Mouse (Mus musculus): ENCODE measurements around the gene Kcnq4. TPM values are rescaled to one million over a fixed set of nuclear protein-coding genes. Genes with fewer than 3 reads are reported as not detected.
A peak's percentile ranks its signal among the peaks of the same experiment; 100 is the strongest.

The Kcnq4 gene
- polyA plus RNA-seq, 1 experiment from 2014 or later: 5.6 TPM

GRCm38 (mm10) chr4:120683278-120683997 lies 65.0 kb downstream of the Kcnq4 start:
- H3K4me1 ChIP-seq: peaks cover 6% of the 10 kb centered on the region; the same call in 1 of the 2 replicates
- 0 out of 2 replicates have a peak, but pooled peaks cover 4% of the 10 kb centered on the region for H3K27me3 ChIP-seq (replicated peaks; ENCODE audit: low read depth, poor library complexity, severe bottlenecking)
- no peak for DNase-seq (ENCODE audit: low spot score)
- WGBS: 61% methylated on average over 9 of the region's 9 CpGs
- H3K36me3 ChIP-seq (replicated peaks): no peaks in the 10 kb centered on the region
- H3K4me3 ChIP-seq: no peak overlapping the region
- H3K9me3 ChIP-seq: no peaks in the 10 kb centered on the region
- no peak overlapping the region for H3K27ac ChIP-seq (replicated peaks)

- Histone ChIP-seq H3K4me1 (peaks cover 3% of the 10 kb centered on the region; the same call in 1 of the 2 replicates), H3K4me3 (no peak overlapping the region)
These were observed 66.2 kb downstream of the Kcnq4 start for GRCm38 (mm10) chr4:120682168-120682567.

DNA sequence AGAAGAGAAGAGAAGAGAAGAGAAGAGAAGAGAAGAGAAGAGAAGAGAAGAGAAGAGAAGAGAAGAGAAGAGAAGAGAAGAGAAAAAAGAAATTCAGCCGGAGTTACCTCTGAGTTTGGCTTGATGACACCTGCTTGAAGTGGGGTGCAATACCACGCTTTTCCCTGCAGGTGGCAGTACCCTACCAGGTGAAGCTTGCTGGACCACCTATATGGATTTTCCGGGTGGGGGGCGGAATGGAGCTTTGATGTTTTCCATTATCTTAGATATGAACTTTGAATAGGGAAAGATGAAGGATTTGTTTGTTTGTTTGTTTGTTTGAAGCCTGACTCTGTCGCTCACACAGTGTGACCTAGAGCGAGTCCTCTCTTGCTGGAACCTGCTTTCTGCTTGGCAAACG lies 67.5 kb downstream of the Kcnq4 start:
- H3K4me1 ChIP-seq: no peaks in the 10 kb centered on the region
- no peaks in the 10 kb centered on the region for H3K9me3 ChIP-seq
- WGBS: 56% methylated on average over 7 of the region's 7 CpGs
- no peak overlapping the region for H3K27ac ChIP-seq (replicated peaks)
- H3K27me3 ChIP-seq (replicated peaks; ENCODE audit: low read depth, poor library complexity, severe bottlenecking): 0 out of 2 replicates have a peak, but pooled peaks cover 4% of the 10 kb centered on the region
- no peak overlapping the region for H3K4me3 ChIP-seq
- DNase-seq (ENCODE audit: low spot score): peak; percentile 44
- H3K36me3 ChIP-seq (replicated peaks): no peaks in the 10 kb centered on the region

More at GRCm38 (mm10) chr4:120682168-120682567, 66.2 kb downstream of the Kcnq4 start:
- no peaks in the 10 kb centered on the region for H3K9me3 ChIP-seq
- 32% methylated on average over 10 of the region's 10 CpGs for WGBS
- DNase-seq (ENCODE audit: low spot score): peak; percentile 68
- H3K27me3 ChIP-seq (replicated peaks; ENCODE audit: low read depth, poor library complexity, severe bottlenecking): 0 out of 2 replicates have a peak, but pooled peaks cover 4% of the 10 kb centered on the region
- H3K36me3 ChIP-seq (replicated peaks): no peaks in the 10 kb centered on the region
- H3K27ac ChIP-seq (replicated peaks): no peak overlapping the region

DNA sequence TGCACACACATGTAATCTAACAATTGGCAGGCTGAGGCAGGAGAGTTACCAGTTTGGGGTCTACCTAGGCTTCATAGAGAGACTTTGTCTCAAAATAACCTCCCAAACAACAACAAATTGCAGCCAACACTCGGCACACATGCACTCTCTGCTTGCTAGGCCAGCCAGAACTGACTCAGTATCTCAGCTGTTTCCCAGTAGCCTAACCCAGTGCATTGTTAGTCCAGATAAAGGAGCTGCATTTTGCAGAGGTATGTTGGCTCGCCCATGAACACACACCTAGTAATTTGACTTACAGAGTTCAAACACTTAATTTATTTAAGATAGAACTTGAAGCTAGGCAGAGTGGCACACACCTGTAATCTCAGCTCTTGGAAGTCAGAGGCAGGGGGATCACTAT lies 72.8 kb downstream of the Kcnq4 start:
- DNase-seq (ENCODE audit: low spot score): no peak
- no peaks in the 10 kb centered on the region for H3K4me1 ChIP-seq
- H3K36me3 ChIP-seq (replicated peaks): no peaks in the 10 kb centered on the region
- H3K4me3 ChIP-seq: no peak overlapping the region
- H3K9me3 ChIP-seq: no peaks in the 10 kb centered on the region
- WGBS: 68% methylated on average over 2 of the region's 2 CpGs
- peaks cover 21% of the 10 kb centered on the region for H3K27me3 ChIP-seq (replicated peaks; ENCODE audit: low read depth, poor library complexity, severe bottlenecking)
- no peak overlapping the region for H3K27ac ChIP-seq (replicated peaks)

GRCm38 (mm10) chr4:120674775-120675451 lies 73.5 kb downstream of the Kcnq4 start:
- no peaks in the 10 kb centered on the region for H3K9me3 ChIP-seq
- no peaks in the 10 kb centered on the region for H3K36me3 ChIP-seq (replicated peaks)
- WGBS: 82% methylated on average over 8 of the region's 8 CpGs
- peaks cover 28% of the 10 kb centered on the region for H3K27me3 ChIP-seq (replicated peaks; ENCODE audit: low read depth, poor library complexity, severe bottlenecking)
- H3K4me1 ChIP-seq: no peaks in the 10 kb centered on the region
- no peak overlapping the region for H3K27ac ChIP-seq (replicated peaks)
- DNase-seq (ENCODE audit: low spot score): no peak
- H3K4me3 ChIP-seq: no peak overlapping the region

DNA sequence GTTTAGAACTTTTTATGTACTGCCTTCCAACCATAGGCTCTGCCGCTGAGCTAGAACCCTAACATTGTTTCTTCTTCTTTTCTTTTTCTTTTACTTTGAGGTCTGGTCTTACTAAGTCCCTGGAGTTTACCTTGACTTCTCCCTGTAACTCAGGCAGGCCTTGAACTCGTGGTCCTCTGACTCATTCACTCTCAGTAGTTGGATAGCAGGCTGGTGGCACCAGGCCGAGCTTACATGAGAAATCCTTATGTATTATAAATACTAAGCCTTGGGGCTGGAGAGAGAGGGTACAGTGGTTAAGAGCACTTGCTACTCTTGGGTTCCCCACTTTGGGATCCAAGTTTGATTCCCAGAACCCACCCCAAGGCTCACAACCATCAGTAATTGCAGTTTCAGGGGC lies 74.8 kb downstream of the Kcnq4 start:
- DNase-seq (ENCODE audit: low spot score): no peak
- Histone ChIP-seq H3K36me3 (replicated peaks) (no peaks in the 10 kb centered on the region), H3K27me3 (replicated peaks; ENCODE audit: low read depth, poor library complexity, severe bottlenecking) (peaks cover 41% of the 10 kb centered on the region), H3K4me3 (no peak overlapping the region), H3K27ac (replicated peaks) (no peak overlapping the region), H3K4me1 (no peaks in the 10 kb centered on the region), H3K9me3 (no peaks in the 10 kb centered on the region)
- 83% methylated on average over 3 of the region's 3 CpGs for WGBS

DNA sequence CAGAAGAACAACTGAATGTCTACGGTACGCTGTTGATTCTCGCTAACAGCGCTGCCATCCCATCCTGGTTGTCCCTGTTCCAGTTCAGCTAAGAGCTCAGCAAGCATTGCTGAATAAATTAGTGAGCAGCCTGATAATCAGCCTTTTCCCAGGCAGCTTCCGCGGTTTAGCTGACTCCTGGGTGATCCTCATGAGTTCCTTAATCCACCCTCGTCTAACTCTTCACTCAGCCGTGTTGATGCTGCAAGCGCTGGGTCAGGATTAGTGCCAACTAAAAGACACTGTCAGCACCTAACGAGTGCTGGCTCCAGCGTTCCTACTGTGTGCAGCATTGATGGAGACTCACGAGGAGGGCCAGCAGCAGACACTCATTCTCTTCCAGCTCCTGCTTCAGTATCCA lies 77.4 kb downstream of the Kcnq4 start:
- WGBS: 50% methylated on average over 12 of the region's 12 CpGs
- Histone ChIP-seq H3K27ac (replicated peaks) (no peak overlapping the region), H3K9me3 (no peaks in the 10 kb centered on the region), H3K27me3 (replicated peaks; ENCODE audit: low read depth, poor library complexity, severe bottlenecking) (peaks cover 67% of the 10 kb centered on the region), H3K36me3 (replicated peaks) (no peaks in the 10 kb centered on the region), H3K4me3 (no peak overlapping the region), H3K4me1 (peaks cover 18% of the 10 kb centered on the region)
- DNase-seq (ENCODE audit: low spot score): no peak

- Histone ChIP-seq H3K4me1 (peaks cover 20% of the 10 kb centered on the region), H3K4me3 (no peak overlapping the region), H3K9me3 (no peaks in the 10 kb centered on the region), H3K36me3 (replicated peaks) (no peaks in the 10 kb centered on the region), H3K27ac (replicated peaks) (no peak overlapping the region), H3K27me3 (replicated peaks; ENCODE audit: low read depth, poor library complexity, severe bottlenecking) (peaks cover 74% of the 10 kb centered on the region)
- no peak for DNase-seq (ENCODE audit: low spot score)
- 76% methylated on average over 5 of the region's 5 CpGs for WGBS
These were observed 78.8 kb downstream of the Kcnq4 start for GRCm38 (mm10) chr4:120669585-120669984.

GRCm38 (mm10) chr4:120668551-120668950 lies 79.9 kb downstream of the Kcnq4 start:
- Histone ChIP-seq H3K9me3 (no peaks in the 10 kb centered on the region), H3K4me3 (no peak overlapping the region), H3K27ac (replicated peaks) (no peak overlapping the region), H3K36me3 (replicated peaks) (no peaks in the 10 kb centered on the region), H3K4me1 (peaks cover 20% of the 10 kb centered on the region), H3K27me3 (replicated peaks; ENCODE audit: low read depth, poor library complexity, severe bottlenecking) (peaks cover 74% of the 10 kb centered on the region)
- WGBS: 90% methylated on average over 4 of the region's 4 CpGs
- DNase-seq (ENCODE audit: low spot score): no peak

GRCm38 (mm10) chr4:120667555-120667954 lies 80.9 kb downstream of the Kcnq4 start:
- H3K36me3 ChIP-seq (replicated peaks): no peaks in the 10 kb centered on the region
- peak overlapping the region; percentile 69 for H3K27ac ChIP-seq (replicated peaks)
- no peaks in the 10 kb centered on the region for H3K9me3 ChIP-seq
- peaks cover 20% of the 10 kb centered on the region for H3K4me1 ChIP-seq
- no peak for DNase-seq (ENCODE audit: low spot score)
- peak overlapping the region; percentile 84 for H3K4me3 ChIP-seq
- peaks cover 72% of the 10 kb centered on the region for H3K27me3 ChIP-seq (replicated peaks; ENCODE audit: low read depth, poor library complexity, severe bottlenecking)
- 11% methylated on average over 10 of the region's 10 CpGs for WGBS

- Histone ChIP-seq H3K9me3 (no peaks in the 10 kb centered on the region), H3K36me3 (replicated peaks) (no peaks in the 10 kb centered on the region), H3K27me3 (replicated peaks; ENCODE audit: low read depth, poor library complexity, severe bottlenecking) (peaks cover 68% of the 10 kb centered on the region), H3K27ac (replicated peaks) (peak overlapping the region; percentile 69), H3K4me1 (peaks cover 20% of the 10 kb centered on the region), H3K4me3 (peak overlapping the region; percentile 84)
- under 1% methylated on average over 50 of the region's 50 CpGs for WGBS
- DNase-seq (ENCODE audit: low spot score): peak; percentile 76
These were observed 81.3 kb downstream of the Kcnq4 start for GRCm38 (mm10) chr4:120667045-120667501.

GRCm38 (mm10) chr4:120666358-120667024 lies 81.9 kb downstream of the Kcnq4 start, which contains the start of gene Cited4:
TSS of gene Cited4 (plus strand) at chr4:120666572.
- Histone ChIP-seq H3K4me1 (peaks cover 20% of the 10 kb centered on the region), H3K4me3 (peak within 1 kb of the TSS; percentile 84), H3K9me3 (no peaks in the 10 kb centered on the region), H3K27ac (replicated peaks) (peak within 1 kb of the TSS; percentile 69), H3K36me3 (replicated peaks) (no peaks in the 10 kb centered on the region), H3K27me3 (replicated peaks; ENCODE audit: low read depth, poor library complexity, severe bottlenecking) (peaks cover 62% of the 10 kb centered on the region)
- DNase-seq (ENCODE audit: low spot score): peak; percentile 91
- under 1% methylated on average over 50 of the region's 50 CpGs for whole genome bisulfite sequencing
